Mouse (Mus musculus) spleen, postnatal 14 days (tissue): Measurements from ENCODE around the gene Neurog1.

Source experiments
- DNase-seq, 2 experiments: peaks; one replicate each; pipeline ENCODE4 v3.0.0; 2021 to 2022; ENCODE audit warnings: low spot score in 2 of 2

The Neurog1 gene

GRCm38 (mm10) chr13:56251924-56252619 is at the start of gene Neurog1:
Gene Neurog1 (minus strand): TSS chr13:56252163.
- no peak for DNase-seq

GRCm38 (mm10) chr13:56299336-56299735 is 47.4 kb upstream of the Neurog1 start:
- DNase-seq, result no peak

GRCm38 (mm10) chr13:56296659-56297020 is 44.7 kb upstream of the Neurog1 start:
- DNase-seq, result no peak

GRCm38 (mm10) chr13:56295943-56296658 is 44.1 kb upstream of the Neurog1 start, which contains the start of gene Cxcl14:
Gene Cxcl14 (minus strand): TSS chr13:56296551.
- no peak for DNase-seq

- no peak for DNase-seq
These were observed 43.6 kb upstream of the Neurog1 start for GRCm38 (mm10) chr13:56295586-56295942.

GRCm38 (mm10) chr13:56294908-56295307 is 42.9 kb upstream of the Neurog1 start:
- no peak for DNase-seq

GRCm38 (mm10) chr13:56289998-56290397 is 38.0 kb upstream of the Neurog1 start:
- DNase-seq, result no peak

GRCm38 (mm10) chr13:56289261-56289660 is 37.3 kb upstream of the Neurog1 start:
- no peak for DNase-seq

- DNase-seq, result no peak
These were observed 36.6 kb upstream of the Neurog1 start for GRCm38 (mm10) chr13:56288601-56289000.

- DNase-seq, result no peak
These were observed 35.1 kb upstream of the Neurog1 start for GRCm38 (mm10) chr13:56287091-56287490.

GRCm38 (mm10) chr13:56283321-56283720 is 31.4 kb upstream of the Neurog1 start:
- DNase-seq, result no peak

- no peak for DNase-seq
These were observed 28.4 kb upstream of the Neurog1 start for GRCm38 (mm10) chr13:56280356-56280755.

GRCm38 (mm10) chr13:56279439-56279838 is 27.5 kb upstream of the Neurog1 start:
- DNase-seq, result peak in 1 of 2 experiments; percentile 45

GRCm38 (mm10) chr13:56275171-56275570 is 23.2 kb upstream of the Neurog1 start:
- no peak for DNase-seq

- no peak for DNase-seq
These were observed 18.2 kb upstream of the Neurog1 start for GRCm38 (mm10) chr13:56270124-56270523.

- no peak for DNase-seq
These were observed 15.4 kb upstream of the Neurog1 start for GRCm38 (mm10) chr13:56267396-56267795.

- no peak for DNase-seq
These were observed 14.5 kb upstream of the Neurog1 start for GRCm38 (mm10) chr13:56266435-56266834.

- DNase-seq, result no peak
These were observed 13.7 kb upstream of the Neurog1 start for GRCm38 (mm10) chr13:56265661-56266060.

- no peak for DNase-seq
These were observed 10.3 kb upstream of the Neurog1 start for GRCm38 (mm10) chr13:56262269-56262668.

- DNase-seq, result no peak
These were observed 8.4 kb upstream of the Neurog1 start for GRCm38 (mm10) chr13:56260344-56260780.

- DNase-seq, result no peak
These were observed 7.9 kb upstream of the Neurog1 start for GRCm38 (mm10) chr13:56259926-56260250.

GRCm38 (mm10) chr13:56259021-56259925 is 7.3 kb upstream of the Neurog1 start:
- DNase-seq, result no peak
